Mouse (Mus musculus): Measurements from ENCODE around the gene 4930512M02Rik. TPM values are rescaled to one million over a fixed set of nuclear protein-coding genes. Genes with fewer than 3 reads are reported as not detected.
"Not testable (repeated sequence)": the region's sequence is repeated elsewhere in the genome, so short reads cannot be mapped to it uniquely, and the experiment has no call there.

4930512M02Rik gene
- total RNA-seq (2014; fragmentation: Nextera tagmentation) (not detected in 2 replicates), total RNA-seq (2017) (0.17 TPM in 1 of 2 replicates, not detected in the other), polyA plus RNA-seq (2012) (not detected in 2 replicates)

- not testable (repeated sequence) for DNase-seq (ENCODE audit: low spot score); ATAC-seq (ENCODE audit: extremely low read depth, insufficient number of reproducible peaks, low FRiP score, poor library complexity, severe bottlenecking); H3K4me3 ChIP-seq (ENCODE audit: low read depth, low read length)
These were observed at the start of gene 4930512M02Rik for GRCm38 (mm10) chr11:11627735-11628134. 4930512M02Rik (minus strand) TSS chr11:11627835.

DNA sequence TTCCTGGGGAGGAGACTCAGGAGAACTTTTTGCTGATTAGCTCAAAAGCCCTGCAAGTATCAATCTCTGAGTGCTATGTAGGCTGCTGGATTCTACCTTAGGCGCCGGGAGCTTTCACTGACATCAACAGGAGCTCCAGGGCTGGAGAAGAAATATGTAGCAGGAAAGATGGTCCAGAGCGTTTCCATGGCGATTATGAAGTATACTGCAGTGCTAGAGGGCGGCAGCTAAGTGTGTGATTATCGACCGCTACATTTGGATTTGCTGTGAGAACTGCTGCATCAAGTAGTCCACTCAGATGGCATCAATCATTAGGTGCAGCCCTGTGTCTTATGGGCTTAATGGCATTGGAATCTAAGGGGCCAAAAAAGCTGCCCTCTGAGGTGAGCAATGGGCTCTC lies 49.5 kb upstream of the 4930512M02Rik start:
- ATAC-seq (ENCODE audit: extremely low read depth, insufficient number of reproducible peaks, low FRiP score, poor library complexity, severe bottlenecking) (no peak), DNase-seq (ENCODE audit: low spot score) (no peak)
- peaks cover 5% of the 10 kb centered on the region for H3K36me3 ChIP-seq (replicated peaks)
- no peaks in the 10 kb centered on the region for H3K9me3 ChIP-seq (replicated peaks)
- H3K27me3 ChIP-seq (ENCODE audit: insufficient read depth, low read length), result no peaks in the 10 kb centered on the region
- TF ChIP-seq GATA1 (IDR thresholded peaks at IDR 0.05; ENCODE audit: borderline replicate concordance, low read length) (no peak), TAL1 (conservative IDR thresholded peaks at IDR 0.05; ENCODE audit: low read depth, low read length) (no peak), GATA2 (IDR thresholded peaks at IDR 0.05; ENCODE audit: borderline replicate concordance, low read depth, low read length) (no peak), POLR2AphosphoS5 (IDR thresholded peaks at IDR 0.05; ENCODE audit: insufficient replicate concordance, low read depth, low read length) (no peak), CTCF (IDR thresholded peaks at IDR 0.05; ENCODE audit: low read depth, low read length) (no peak)
- no peak overlapping the region for H3K4me3 ChIP-seq (ENCODE audit: low read depth, low read length)
- H3K4me1 ChIP-seq (ENCODE audit: insufficient read depth, low read depth, low read length), result peaks cover 5% of the 10 kb centered on the region

More at GRCm38 (mm10) chr11:11627735-11628134, at the start of gene 4930512M02Rik:
- not testable (repeated sequence) for H3K9me3 ChIP-seq (replicated peaks); H3K4me1 ChIP-seq (ENCODE audit: insufficient read depth, low read depth, low read length); H3K27me3 ChIP-seq (ENCODE audit: insufficient read depth, low read length); H3K36me3 ChIP-seq (replicated peaks)

DNA sequence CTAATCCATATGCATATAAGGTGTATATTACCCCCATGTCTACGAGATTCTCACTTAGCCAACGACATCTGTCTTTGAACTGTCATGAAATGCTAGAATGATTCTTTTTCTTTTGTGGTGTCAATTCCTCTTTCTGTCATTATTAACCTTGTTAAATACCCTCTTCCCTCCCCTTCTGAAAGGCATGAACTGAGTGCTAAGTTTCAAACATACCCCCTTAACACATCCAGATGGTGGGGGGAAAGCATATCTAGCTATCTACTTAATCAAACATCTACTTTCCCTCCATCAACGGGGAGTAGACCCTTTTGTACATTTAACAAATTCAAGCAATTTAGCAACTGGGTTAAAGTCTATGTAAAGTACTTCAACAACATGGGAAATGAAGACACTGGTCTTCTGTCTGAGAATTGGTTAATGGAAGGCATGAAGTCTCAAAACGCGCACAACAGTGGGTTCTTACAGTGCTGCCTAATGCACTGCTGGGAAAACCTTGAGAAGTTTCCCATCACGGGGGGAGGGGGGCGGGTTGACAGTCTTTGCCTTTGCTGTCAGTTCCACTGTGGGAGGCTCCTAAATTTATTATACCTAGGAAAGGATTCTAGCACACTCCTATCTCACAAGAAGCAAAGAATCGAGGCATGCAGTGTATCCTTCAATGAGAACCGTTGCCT lies 48.6 kb upstream of the 4930512M02Rik start:
- Histone ChIP-seq H3K9me3 (replicated peaks) (no peaks in the 10 kb centered on the region), H3K4me3 (ENCODE audit: low read depth, low read length) (no peak overlapping the region), H3K36me3 (replicated peaks) (peaks cover 5% of the 10 kb centered on the region), H3K27me3 (ENCODE audit: insufficient read depth, low read length) (no peaks in the 10 kb centered on the region), H3K4me1 (ENCODE audit: insufficient read depth, low read depth, low read length) (peaks cover 5% of the 10 kb centered on the region)
- TF ChIP-seq TAL1 (conservative IDR thresholded peaks at IDR 0.05; ENCODE audit: low read depth, low read length) (no peak), POLR2AphosphoS5 (IDR thresholded peaks at IDR 0.05; ENCODE audit: insufficient replicate concordance, low read depth, low read length) (no peak), CTCF (IDR thresholded peaks at IDR 0.05; ENCODE audit: low read depth, low read length) (no peak), GATA1 (IDR thresholded peaks at IDR 0.05; ENCODE audit: borderline replicate concordance, low read length) (no peak), GATA2 (IDR thresholded peaks at IDR 0.05; ENCODE audit: borderline replicate concordance, low read depth, low read length) (no peak)
- DNase-seq (ENCODE audit: low spot score) (no peak), ATAC-seq (ENCODE audit: extremely low read depth, insufficient number of reproducible peaks, low FRiP score, poor library complexity, severe bottlenecking) (no peak)

- Histone ChIP-seq H3K9me3 (replicated peaks) (no peaks in the 10 kb centered on the region), H3K27me3 (ENCODE audit: insufficient read depth, low read length) (no peaks in the 10 kb centered on the region), H3K4me1 (ENCODE audit: insufficient read depth, low read depth, low read length) (peaks cover 5% of the 10 kb centered on the region), H3K36me3 (replicated peaks) (peaks cover 5% of the 10 kb centered on the region), H3K4me3 (ENCODE audit: low read depth, low read length) (no peak overlapping the region)
- ATAC-seq (ENCODE audit: extremely low read depth, insufficient number of reproducible peaks, low FRiP score, poor library complexity, severe bottlenecking) (no peak), DNase-seq (ENCODE audit: low spot score) (no peak)
- TF ChIP-seq GATA2 (IDR thresholded peaks at IDR 0.05; ENCODE audit: borderline replicate concordance, low read depth, low read length) (no peak), GATA1 (IDR thresholded peaks at IDR 0.05; ENCODE audit: borderline replicate concordance, low read length) (no peak), POLR2AphosphoS5 (IDR thresholded peaks at IDR 0.05; ENCODE audit: insufficient replicate concordance, low read depth, low read length) (no peak), CTCF (IDR thresholded peaks at IDR 0.05; ENCODE audit: low read depth, low read length) (no peak), TAL1 (conservative IDR thresholded peaks at IDR 0.05; ENCODE audit: low read depth, low read length) (no peak)
These were observed 47.4 kb upstream of the 4930512M02Rik start for GRCm38 (mm10) chr11:11675063-11675462.

DNA sequence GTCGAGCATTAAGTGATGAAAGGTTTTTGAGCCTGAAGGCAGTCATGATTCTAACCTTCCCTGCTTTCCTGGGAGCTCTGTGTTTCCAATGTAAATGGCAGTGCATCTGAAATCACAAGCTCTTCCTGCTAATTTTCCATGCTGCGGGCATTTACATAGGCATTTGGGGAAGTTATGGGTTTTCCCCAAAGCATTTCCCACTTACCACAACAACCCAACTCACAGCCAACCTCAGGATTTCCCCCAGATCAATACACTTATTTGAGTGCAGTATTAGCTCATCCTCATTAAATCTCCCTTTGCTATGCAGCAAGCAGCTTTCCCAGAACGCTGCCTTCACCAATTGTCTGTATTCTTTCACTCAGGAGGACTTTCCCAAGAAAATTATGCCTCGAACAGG lies 45.3 kb upstream of the 4930512M02Rik start:
- no peak overlapping the region for H3K4me3 ChIP-seq (ENCODE audit: low read depth, low read length)
- TF ChIP-seq POLR2AphosphoS5 (IDR thresholded peaks at IDR 0.05; ENCODE audit: insufficient replicate concordance, low read depth, low read length) (no peak), GATA1 (IDR thresholded peaks at IDR 0.05; ENCODE audit: borderline replicate concordance, low read length) (no peak), GATA2 (IDR thresholded peaks at IDR 0.05; ENCODE audit: borderline replicate concordance, low read depth, low read length) (no peak), TAL1 (conservative IDR thresholded peaks at IDR 0.05; ENCODE audit: low read depth, low read length) (no peak), CTCF (IDR thresholded peaks at IDR 0.05; ENCODE audit: low read depth, low read length) (no peak)
- DNase-seq (ENCODE audit: low spot score) (no peak), ATAC-seq (ENCODE audit: extremely low read depth, insufficient number of reproducible peaks, low FRiP score, poor library complexity, severe bottlenecking) (no peak)
- no peaks in the 10 kb centered on the region for H3K27me3 ChIP-seq (ENCODE audit: insufficient read depth, low read length)
- no peaks in the 10 kb centered on the region for H3K9me3 ChIP-seq (replicated peaks)
- H3K36me3 ChIP-seq (replicated peaks), result peaks cover 5% of the 10 kb centered on the region
- H3K4me1 ChIP-seq (ENCODE audit: insufficient read depth, low read depth, low read length), result peaks cover 5% of the 10 kb centered on the region

GRCm38 (mm10) chr11:11667922-11668290 lies 40.3 kb upstream of the 4930512M02Rik start:
- no peak for DNase-seq (ENCODE audit: low spot score)
- Histone ChIP-seq H3K9me3 (replicated peaks) (no peaks in the 10 kb centered on the region), H3K4me3 (ENCODE audit: low read depth, low read length) (no peak overlapping the region), H3K4me1 (ENCODE audit: insufficient read depth, low read depth, low read length) (peaks cover 7% of the 10 kb centered on the region), H3K36me3 (replicated peaks) (no peaks in the 10 kb centered on the region), H3K27me3 (ENCODE audit: insufficient read depth, low read length) (no peaks in the 10 kb centered on the region)
- TF ChIP-seq CTCF (IDR thresholded peaks at IDR 0.05; ENCODE audit: low read depth, low read length), result no peak
- TF ChIP-seq GATA1 (IDR thresholded peaks at IDR 0.05; ENCODE audit: borderline replicate concordance, low read length), result no peak
- TF ChIP-seq GATA2 (IDR thresholded peaks at IDR 0.05; ENCODE audit: borderline replicate concordance, low read depth, low read length), result no peak
- no peak for TF ChIP-seq TAL1 (conservative IDR thresholded peaks at IDR 0.05; ENCODE audit: low read depth, low read length)
- TF ChIP-seq POLR2AphosphoS5 (IDR thresholded peaks at IDR 0.05; ENCODE audit: insufficient replicate concordance, low read depth, low read length), result no peak
- no peak for ATAC-seq (ENCODE audit: extremely low read depth, insufficient number of reproducible peaks, low FRiP score, poor library complexity, severe bottlenecking)

Measured in G1E (cell line).